Mouse (Mus musculus): Measurements from ENCODE around the gene Lrrc8d.

The Lrrc8d gene

GRCm38 (mm10) chr5:105699141-105700069 lies at the start of gene Lrrc8d:
TSS of gene Lrrc8d (plus strand) at chr5:105699969.
- DNase-seq (ENCODE audit: low read depth, low spot score) = peak; percentile 85
- Histone ChIP-seq H3K27me3 (ENCODE audit: control insufficient read depth, insufficient read depth, low read length, poor library complexity, severe bottlenecking) (no peaks in the 10 kb centered on the region), H3K36me3 (ENCODE audit: control insufficient read depth, insufficient read depth, low read length, poor library complexity, severe bottlenecking) (0 out of 2 replicates have a peak, but pooled peaks cover under 1% of the 10 kb centered on the region)

GRCm38 (mm10) chr5:105650728-105651479 lies 48.9 kb upstream of the Lrrc8d start:
- Histone ChIP-seq H3K36me3 (ENCODE audit: control insufficient read depth, insufficient read depth, low read length, poor library complexity, severe bottlenecking) (no peaks in the 10 kb centered on the region), H3K27me3 (ENCODE audit: control insufficient read depth, insufficient read depth, low read length, poor library complexity, severe bottlenecking) (no peaks in the 10 kb centered on the region)
- DNase-seq (ENCODE audit: low read depth, low spot score) = peak; percentile 69

- peak; percentile 33 for DNase-seq (ENCODE audit: low read depth, low spot score)
- H3K36me3 ChIP-seq (ENCODE audit: control insufficient read depth, insufficient read depth, low read length, poor library complexity, severe bottlenecking) = no peaks in the 10 kb centered on the region
- H3K27me3 ChIP-seq (ENCODE audit: control insufficient read depth, insufficient read depth, low read length, poor library complexity, severe bottlenecking) = no peaks in the 10 kb centered on the region
These were observed 48.2 kb upstream of the Lrrc8d start for GRCm38 (mm10) chr5:105651561-105651991.

- Histone ChIP-seq H3K27me3 (ENCODE audit: control insufficient read depth, insufficient read depth, low read length, poor library complexity, severe bottlenecking) (no peaks in the 10 kb centered on the region), H3K36me3 (ENCODE audit: control insufficient read depth, insufficient read depth, low read length, poor library complexity, severe bottlenecking) (no peaks in the 10 kb centered on the region)
- peak; percentile 85 for DNase-seq (ENCODE audit: low read depth, low spot score)
These were observed 45.3 kb upstream of the Lrrc8d start for GRCm38 (mm10) chr5:105654237-105655063.

- Histone ChIP-seq H3K36me3 (ENCODE audit: control insufficient read depth, insufficient read depth, low read length, poor library complexity, severe bottlenecking) (no peaks in the 10 kb centered on the region), H3K27me3 (ENCODE audit: control insufficient read depth, insufficient read depth, low read length, poor library complexity, severe bottlenecking) (no peaks in the 10 kb centered on the region)
- DNase-seq (ENCODE audit: low read depth, low spot score) = no peak
These were observed 44.6 kb upstream of the Lrrc8d start for GRCm38 (mm10) chr5:105655100-105655734.

GRCm38 (mm10) chr5:105661894-105662293 lies 37.9 kb upstream of the Lrrc8d start:
- peak; percentile 87 for DNase-seq (ENCODE audit: low read depth, low spot score)
- Histone ChIP-seq H3K36me3 (ENCODE audit: control insufficient read depth, insufficient read depth, low read length, poor library complexity, severe bottlenecking) (no peaks in the 10 kb centered on the region), H3K27me3 (ENCODE audit: control insufficient read depth, insufficient read depth, low read length, poor library complexity, severe bottlenecking) (no peaks in the 10 kb centered on the region)

- H3K36me3 ChIP-seq (ENCODE audit: control insufficient read depth, insufficient read depth, low read length, poor library complexity, severe bottlenecking) = no peaks in the 10 kb centered on the region
- no peak for DNase-seq (ENCODE audit: low read depth, low spot score)
- H3K27me3 ChIP-seq (ENCODE audit: control insufficient read depth, insufficient read depth, low read length, poor library complexity, severe bottlenecking) = no peaks in the 10 kb centered on the region
These were observed 32.8 kb upstream of the Lrrc8d start for GRCm38 (mm10) chr5:105666930-105667329.

GRCm38 (mm10) chr5:105667411-105667810 lies 32.4 kb upstream of the Lrrc8d start:
- Histone ChIP-seq H3K36me3 (ENCODE audit: control insufficient read depth, insufficient read depth, low read length, poor library complexity, severe bottlenecking) (no peaks in the 10 kb centered on the region), H3K27me3 (ENCODE audit: control insufficient read depth, insufficient read depth, low read length, poor library complexity, severe bottlenecking) (no peaks in the 10 kb centered on the region)
- no peak for DNase-seq (ENCODE audit: low read depth, low spot score)

- Histone ChIP-seq H3K27me3 (ENCODE audit: control insufficient read depth, insufficient read depth, low read length, poor library complexity, severe bottlenecking) (no peaks in the 10 kb centered on the region), H3K36me3 (ENCODE audit: control insufficient read depth, insufficient read depth, low read length, poor library complexity, severe bottlenecking) (no peaks in the 10 kb centered on the region)
- DNase-seq (ENCODE audit: low read depth, low spot score) = no peak
These were observed 30.7 kb upstream of the Lrrc8d start for GRCm38 (mm10) chr5:105669086-105669485.

GRCm38 (mm10) chr5:105669508-105670353 lies 30.0 kb upstream of the Lrrc8d start:
- no peak for DNase-seq (ENCODE audit: low read depth, low spot score)
- no peaks in the 10 kb centered on the region for H3K27me3 ChIP-seq (ENCODE audit: control insufficient read depth, insufficient read depth, low read length, poor library complexity, severe bottlenecking)
- H3K36me3 ChIP-seq (ENCODE audit: control insufficient read depth, insufficient read depth, low read length, poor library complexity, severe bottlenecking) = no peaks in the 10 kb centered on the region

- no peak for DNase-seq (ENCODE audit: low read depth, low spot score)
- no peaks in the 10 kb centered on the region for H3K36me3 ChIP-seq (ENCODE audit: control insufficient read depth, insufficient read depth, low read length, poor library complexity, severe bottlenecking)
- no peaks in the 10 kb centered on the region for H3K27me3 ChIP-seq (ENCODE audit: control insufficient read depth, insufficient read depth, low read length, poor library complexity, severe bottlenecking)
These were observed 27.4 kb upstream of the Lrrc8d start for GRCm38 (mm10) chr5:105672332-105672731.

GRCm38 (mm10) chr5:105675511-105675910 lies 24.3 kb upstream of the Lrrc8d start:
- Histone ChIP-seq H3K36me3 (ENCODE audit: control insufficient read depth, insufficient read depth, low read length, poor library complexity, severe bottlenecking) (no peaks in the 10 kb centered on the region), H3K27me3 (ENCODE audit: control insufficient read depth, insufficient read depth, low read length, poor library complexity, severe bottlenecking) (no peaks in the 10 kb centered on the region)
- no peak for DNase-seq (ENCODE audit: low read depth, low spot score)

- H3K27me3 ChIP-seq (ENCODE audit: control insufficient read depth, insufficient read depth, low read length, poor library complexity, severe bottlenecking) = no peaks in the 10 kb centered on the region
- H3K36me3 ChIP-seq (ENCODE audit: control insufficient read depth, insufficient read depth, low read length, poor library complexity, severe bottlenecking) = no peaks in the 10 kb centered on the region
- no peak for DNase-seq (ENCODE audit: low read depth, low spot score)
These were observed 22.7 kb upstream of the Lrrc8d start for GRCm38 (mm10) chr5:105677071-105677470.
